Mouse (Mus musculus): Measurements from ENCODE around the gene Spef2. TPM values are rescaled to one million over a fixed set of nuclear protein-coding genes. Genes with fewer than 3 reads are reported as not detected.
"Not testable (repeated sequence)": the region's sequence is repeated elsewhere in the genome, so short reads cannot be mapped to it uniquely, and the experiment has no call there.

Gene Spef2
- under 1 TPM in 1 of 2 experiments, not detected in 1; 0.07 TPM for total RNA-seq (2021)
- long read RNA-seq, experiment 1 = 0 reads
- long read RNA-seq, experiment 2 = 0 reads

- DNase-seq (ENCODE audit: low spot score) = peak; percentile 27
Measured at GRCm38 (mm10) chr15:9748359-9749102, at the start of gene Spef2. Spef2 (minus strand) TSS chr15:9748868.

GRCm38 (mm10) chr15:9794131-9794530 lies 45.5 kb upstream of the Spef2 start:
- no peak for DNase-seq (ENCODE audit: low spot score)

GRCm38 (mm10) chr15:9788245-9789030 lies 39.8 kb upstream of the Spef2 start:
- no peak for DNase-seq (ENCODE audit: low spot score)

- DNase-seq (ENCODE audit: low spot score) = not testable (repeated sequence)
Measured at GRCm38 (mm10) chr15:9774222-9775142, 25.8 kb upstream of the Spef2 start.

GRCm38 (mm10) chr15:9768184-9768918 lies 19.7 kb upstream of the Spef2 start:
- peak; percentile 24 for DNase-seq (ENCODE audit: low spot score)

- no peak for DNase-seq (ENCODE audit: low spot score)
Measured at GRCm38 (mm10) chr15:9767034-9767433, 18.4 kb upstream of the Spef2 start.

- no peak for DNase-seq (ENCODE audit: low spot score)
Measured at GRCm38 (mm10) chr15:9750966-9751365, 2.3 kb upstream of the Spef2 start.

GRCm38 (mm10) chr15:9747410-9748104 lies 1.1 kb downstream of the Spef2 start:
- DNase-seq (ENCODE audit: low spot score) = no peak

GRCm38 (mm10) chr15:9742172-9742571 lies 6.5 kb downstream of the Spef2 start:
- DNase-seq (ENCODE audit: low spot score) = no peak

GRCm38 (mm10) chr15:9714574-9715458 lies 33.9 kb downstream of the Spef2 start:
- DNase-seq (ENCODE audit: low spot score) = no peak

GRCm38 (mm10) chr15:9713707-9714106 lies 35.0 kb downstream of the Spef2 start:
- DNase-seq (ENCODE audit: low spot score) = no peak

- DNase-seq (ENCODE audit: low spot score) = no peak
Measured at GRCm38 (mm10) chr15:9710330-9710729, 38.3 kb downstream of the Spef2 start.

- DNase-seq (ENCODE audit: low spot score) = no peak
Measured at GRCm38 (mm10) chr15:9705830-9706450, 42.7 kb downstream of the Spef2 start.

- DNase-seq (ENCODE audit: low spot score) = no peak
Measured at GRCm38 (mm10) chr15:9701845-9702244, 46.8 kb downstream of the Spef2 start.

GRCm38 (mm10) chr15:9691721-9692120 lies 56.9 kb downstream of the Spef2 start:
- DNase-seq (ENCODE audit: low spot score) = no peak

- DNase-seq (ENCODE audit: low spot score) = no peak
Measured at GRCm38 (mm10) chr15:9690845-9691244, 57.8 kb downstream of the Spef2 start.

GRCm38 (mm10) chr15:9690436-9690835 lies 58.2 kb downstream of the Spef2 start:
- no peak for DNase-seq (ENCODE audit: low spot score)

GRCm38 (mm10) chr15:9683485-9683884 lies 65.2 kb downstream of the Spef2 start:
- no peak for DNase-seq (ENCODE audit: low spot score)

Data from gastrocnemius, adult 18-20 months (tissue).